Mouse (Mus musculus): Measurements from ENCODE around the gene Magohb.

Magohb gene

GRCm38 (mm10) chr6:131292991-131293788 is at the start of gene Magohb:
Gene Magohb, minus strand, starts transcription at chr6:131293244.
- in situ Hi-C loops (cut with MboI), result loop anchor here (25.0 kb wide), 1 partner anchor 1706 kb away; the partner anchor contains the start of genes Klrd1 and Klre1

DNA sequence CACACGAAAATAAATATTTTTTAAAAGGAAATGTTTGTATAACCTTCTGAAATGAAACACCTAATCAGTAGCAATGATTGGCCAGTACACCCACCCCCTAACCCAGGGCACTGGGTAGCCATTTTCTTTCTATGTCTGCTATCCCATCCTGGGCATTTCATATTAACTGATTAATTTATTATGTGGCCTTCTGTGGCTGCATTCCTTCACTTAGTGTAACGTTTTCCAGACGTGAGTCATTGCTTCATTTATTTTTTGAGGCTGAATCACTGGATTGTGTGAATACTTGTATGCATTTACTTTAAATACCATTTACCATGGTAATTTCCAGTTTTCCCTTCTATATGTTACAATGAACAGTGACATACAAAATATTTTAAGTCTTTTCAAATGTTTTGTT is 47.0 kb upstream of the Magohb start:
- in situ Hi-C loops (cut with MboI), result no loop called here

GRCm38 (mm10) chr6:131339309-131339708 is 46.3 kb upstream of the Magohb start:
- in situ Hi-C loops (cut with MboI), result no loop called here

DNA sequence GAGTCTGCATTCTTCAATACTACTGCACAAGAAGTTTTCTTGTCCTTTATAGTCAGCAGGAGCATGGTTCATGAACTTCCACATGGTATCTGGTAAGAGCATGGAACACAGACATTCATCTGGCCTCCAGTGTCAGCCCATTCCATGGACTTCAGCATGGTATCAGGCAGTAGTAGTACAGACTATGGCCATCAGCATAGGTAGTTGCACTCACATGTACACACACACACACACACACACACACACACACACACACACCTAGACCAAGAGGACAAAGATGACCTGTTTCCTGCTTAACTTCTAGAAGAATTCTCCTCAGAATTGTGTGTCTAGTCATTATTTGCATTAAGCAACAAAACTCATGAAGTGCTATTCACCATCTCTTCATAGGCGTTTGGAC is 45.7 kb upstream of the Magohb start:
- in situ Hi-C loops (cut with MboI), result no loop called here

- in situ Hi-C loops (cut with MboI), result no loop called here
Measured at GRCm38 (mm10) chr6:131327076-131327475, 34.0 kb upstream of the Magohb start.

DNA sequence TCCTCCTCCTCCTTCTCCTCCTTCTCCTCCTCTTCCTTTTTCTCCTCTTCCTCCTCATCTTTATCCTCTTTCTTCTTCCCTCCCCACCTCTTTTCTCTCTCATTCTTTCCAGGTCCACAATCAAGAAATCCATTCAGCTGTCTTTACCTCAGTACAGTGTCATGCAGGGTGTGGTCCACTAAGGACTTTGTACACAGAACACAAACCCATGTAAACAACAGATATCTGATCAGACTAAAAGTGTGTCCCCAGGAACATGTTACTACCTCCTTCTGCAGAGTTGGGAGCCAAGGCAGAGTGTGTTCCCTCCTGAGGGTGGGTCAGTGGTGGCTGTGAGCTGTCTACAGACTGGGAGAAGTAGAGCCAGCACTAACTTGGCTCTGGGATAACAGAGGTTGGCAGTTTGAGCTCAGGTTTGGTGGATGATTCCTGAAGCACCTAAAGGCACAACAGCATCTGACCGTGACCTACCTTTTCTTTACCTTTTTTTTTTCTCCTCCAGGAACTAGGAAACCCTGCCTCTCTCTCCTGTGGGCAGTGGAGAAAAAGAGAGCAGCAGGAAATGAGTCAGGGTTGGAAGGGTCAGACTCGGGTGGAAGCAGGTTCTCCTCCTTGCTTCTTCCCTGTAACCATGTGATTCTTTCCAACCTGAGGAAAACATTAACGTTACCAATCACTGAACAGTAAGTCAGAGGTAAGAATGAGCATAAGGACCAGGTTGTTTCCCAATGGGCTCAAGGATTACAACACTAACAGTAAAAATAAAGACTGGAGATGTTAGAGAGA is 29.0 kb upstream of the Magohb start:
- in situ Hi-C loops (cut with MboI), result no loop called here

- in situ Hi-C loops (cut with MboI), result no loop called here
Measured at GRCm38 (mm10) chr6:131316155-131317101, 23.4 kb upstream of the Magohb start.

- in situ Hi-C loops (cut with MboI), result no loop called here
Measured at GRCm38 (mm10) chr6:131308031-131308430, 15.0 kb upstream of the Magohb start.

GRCm38 (mm10) chr6:131304776-131305175 is 11.7 kb upstream of the Magohb start:
- in situ Hi-C loops (cut with MboI), result no loop called here

- in situ Hi-C loops (cut with MboI), result loop anchor here (25.0 kb wide), 1 partner anchor 1711 kb away; the partner anchor contains the start of genes Klrd1 and Klre1
Measured at GRCm38 (mm10) chr6:131298531-131298930, 5.5 kb upstream of the Magohb start.

- in situ Hi-C loops (cut with MboI), result loop anchor here (25.0 kb wide), 1 partner anchor 1707 kb away; the partner anchor contains the start of genes Klrd1 and Klre1
Measured at GRCm38 (mm10) chr6:131294435-131295112, 1.5 kb upstream of the Magohb start.

DNA sequence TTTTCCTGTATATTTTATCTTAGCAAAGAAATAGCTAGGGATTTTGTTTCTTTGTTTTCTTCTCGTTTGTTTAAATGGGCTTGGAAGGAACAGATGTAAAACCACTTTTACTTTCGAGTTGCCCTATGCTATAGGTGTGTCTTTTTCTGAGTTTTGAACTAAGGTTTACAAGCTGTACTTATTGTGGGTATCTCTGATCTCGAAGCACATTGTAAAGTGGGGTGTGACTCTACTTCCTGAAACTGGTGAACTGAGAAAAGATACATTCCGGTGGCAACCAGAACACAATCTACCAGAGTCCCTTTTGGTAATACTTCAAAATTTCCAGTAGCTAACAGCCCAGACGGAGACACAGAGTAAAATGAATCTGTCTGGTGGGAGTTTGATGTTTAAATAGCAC is 872 bp upstream of the Magohb start:
- in situ Hi-C loops (cut with MboI), result loop anchor here (25.0 kb wide), 1 partner anchor 1707 kb away; the partner anchor contains the start of genes Klrd1 and Klre1

DNA sequence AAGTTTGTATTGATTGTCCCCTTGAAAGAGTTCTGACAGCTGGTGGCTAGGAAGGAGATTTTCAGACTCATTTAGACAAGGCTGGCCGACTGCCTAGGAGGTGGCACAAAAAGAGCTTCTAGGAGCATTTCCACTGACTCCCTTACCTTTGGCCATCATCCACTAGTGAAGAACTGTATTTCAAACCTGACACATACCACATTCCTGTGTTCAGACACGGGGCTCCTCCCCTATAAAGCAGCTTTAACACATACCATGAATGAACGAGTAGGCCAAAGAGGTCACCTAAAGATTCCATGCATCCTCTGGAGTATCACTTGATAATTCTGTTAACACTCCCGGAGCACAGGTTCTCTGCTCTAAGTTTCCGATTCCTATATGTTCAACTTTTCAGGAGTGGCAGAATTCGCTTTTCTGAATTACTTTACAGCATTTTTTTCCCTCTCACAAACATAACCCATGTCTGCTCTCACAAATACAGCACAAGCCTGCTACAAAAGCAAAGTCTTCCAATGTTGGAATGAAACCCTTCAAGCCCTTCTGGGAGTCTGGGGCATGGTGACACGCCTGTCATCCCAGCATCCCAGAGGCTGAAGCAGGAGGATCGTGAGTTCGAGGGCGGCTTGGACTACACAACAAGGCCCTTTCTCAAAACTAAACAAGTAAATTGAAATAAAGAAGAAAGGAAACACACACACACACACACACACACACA is 611 bp downstream of the Magohb start:
- in situ Hi-C loops (cut with MboI), result loop anchor here (25.0 kb wide), 1 partner anchor 1705 kb away; the partner anchor contains the start of genes Klrd1 and Klre1

DNA sequence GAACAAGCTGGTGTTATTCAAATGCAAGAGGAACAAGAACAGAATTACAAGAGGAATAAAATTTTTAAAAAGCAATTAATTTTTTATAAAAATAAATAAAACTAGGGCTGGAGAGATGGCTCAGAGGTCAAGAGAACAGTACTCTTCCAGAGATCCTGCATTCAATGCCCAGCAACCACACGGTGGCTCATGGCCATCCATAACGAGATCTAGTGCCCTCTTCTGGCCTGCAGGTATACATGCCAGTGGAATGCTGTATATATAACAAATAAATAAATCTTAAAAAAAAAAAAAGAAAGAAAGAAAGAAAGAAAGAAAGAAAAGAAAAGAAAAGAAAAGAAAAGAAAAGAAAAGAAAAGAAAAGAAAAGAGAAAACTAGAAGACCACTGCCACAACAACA is 2.6 kb downstream of the Magohb start:
- in situ Hi-C loops (cut with MboI), result loop anchor here (25.0 kb wide), 1 partner anchor 1703 kb away; the partner anchor contains the start of genes Klrd1 and Klre1

- in situ Hi-C loops (cut with MboI), result loop anchor here (25.0 kb wide), 1 partner anchor 1691 kb away; the partner anchor contains the start of genes Klrd1 and Klre1
Measured at GRCm38 (mm10) chr6:131278160-131278559, 14.9 kb downstream of the Magohb start.

GRCm38 (mm10) chr6:131276659-131277058 is 16.4 kb downstream of the Magohb start:
- in situ Hi-C loops (cut with MboI), result loop anchor here (25.0 kb wide), 1 partner anchor 1689 kb away; the partner anchor contains the start of genes Klrd1 and Klre1

DNA sequence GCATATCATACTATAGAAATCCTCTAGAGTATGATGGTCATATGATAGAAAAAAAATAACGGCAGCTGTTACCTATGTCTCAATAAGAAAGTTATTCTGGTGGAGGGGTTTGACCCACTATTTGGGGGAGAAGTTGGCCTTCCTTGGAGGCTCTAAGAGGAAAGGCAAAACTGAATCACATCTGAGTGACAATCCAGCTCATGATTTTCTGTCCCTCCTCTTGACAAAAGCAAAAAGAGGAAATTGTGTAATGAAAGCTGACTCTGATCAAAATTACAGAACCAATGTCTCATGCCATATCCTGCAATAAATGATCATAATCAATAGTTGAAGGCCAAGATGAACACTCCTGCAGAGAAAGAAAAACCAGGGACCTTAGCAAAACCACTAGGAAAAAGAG is 20.7 kb downstream of the Magohb start:
- in situ Hi-C loops (cut with MboI), result no loop called here

DNA sequence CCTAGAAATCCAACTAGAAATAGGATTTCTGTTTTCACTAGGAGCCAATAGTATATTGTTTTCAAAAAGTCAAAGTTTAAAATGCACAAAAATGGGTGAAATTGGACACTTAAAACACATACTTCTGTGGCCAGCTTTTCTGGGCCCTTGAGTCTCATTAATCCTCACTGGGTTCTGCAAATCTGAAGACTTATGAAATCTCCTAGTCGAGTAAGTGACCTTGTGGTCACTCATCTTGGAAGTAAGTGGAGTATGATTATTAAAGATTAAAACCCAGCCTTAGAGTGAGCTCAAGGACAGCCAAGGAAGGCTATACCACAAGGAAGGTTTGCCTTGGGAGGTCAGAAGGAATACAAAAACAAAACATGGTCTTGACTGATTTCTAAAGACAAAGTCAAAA is 22.7 kb downstream of the Magohb start:
- in situ Hi-C loops (cut with MboI), result no loop called here

GRCm38 (mm10) chr6:131269599-131269998 is 23.4 kb downstream of the Magohb start:
- in situ Hi-C loops (cut with MboI), result no loop called here

DNA sequence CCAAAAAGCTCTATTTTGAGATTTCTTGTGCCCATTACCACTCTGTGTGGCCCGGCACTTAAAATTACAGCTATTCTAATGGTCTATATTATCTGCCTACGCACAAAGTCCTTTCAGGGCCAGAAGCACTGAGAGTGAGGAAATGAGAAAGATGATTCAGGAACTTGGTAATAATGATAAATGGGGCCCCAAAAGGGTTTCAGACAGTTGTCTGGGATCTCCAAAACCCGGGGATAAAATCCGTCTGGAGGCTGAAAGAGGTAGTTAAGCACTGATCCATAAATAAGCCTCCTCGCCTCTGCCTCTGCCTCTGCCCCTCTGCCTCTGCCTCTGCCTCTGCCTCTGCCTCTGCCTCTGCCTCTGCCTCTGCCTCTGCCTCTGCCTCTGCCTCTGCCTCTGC is 28.9 kb downstream of the Magohb start:
- in situ Hi-C loops (cut with MboI), result no loop called here
